Mouse (Mus musculus): ENCODE results near the gene Il34. TPM values are rescaled to one million over a fixed set of nuclear protein-coding genes. Genes with fewer than 3 reads are reported as not detected.

Gene Il34
- polyA plus RNA-seq, 1 experiment from 2014 or later: 11.8 TPM

- no peak for DNase-seq (ENCODE audit: low spot score)
Measured at GRCm38 (mm10) chr8:110711271-110711934, 94.3 kb downstream of the Il34 start.

GRCm38 (mm10) chr8:110710593-110710992, 95.1 kb downstream of the Il34 start:
- no peak for DNase-seq (ENCODE audit: low spot score)

- no peak for DNase-seq (ENCODE audit: low spot score)
Measured at GRCm38 (mm10) chr8:110708429-110708828, 97.3 kb downstream of the Il34 start.

GRCm38 (mm10) chr8:110706288-110706870, 99.3 kb downstream of the Il34 start:
- DNase-seq (ENCODE audit: low spot score): no peak

GRCm38 (mm10) chr8:110705391-110706287, 100.1 kb downstream of the Il34 start:
- DNase-seq (ENCODE audit: low spot score): no peak

- DNase-seq (ENCODE audit: low spot score): no peak
Measured at GRCm38 (mm10) chr8:110704103-110704502, 101.6 kb downstream of the Il34 start.

GRCm38 (mm10) chr8:110703460-110704061, 102.2 kb downstream of the Il34 start:
- DNase-seq (ENCODE audit: low spot score): no peak

- DNase-seq (ENCODE audit: low spot score): no peak
Measured at GRCm38 (mm10) chr8:110702636-110703459, 102.9 kb downstream of the Il34 start.

GRCm38 (mm10) chr8:110700561-110700960, 105.2 kb downstream of the Il34 start:
- DNase-seq (ENCODE audit: low spot score): no peak

GRCm38 (mm10) chr8:110699501-110699900, 106.2 kb downstream of the Il34 start:
- DNase-seq (ENCODE audit: low spot score): no peak

- DNase-seq (ENCODE audit: low spot score): no peak
Measured at GRCm38 (mm10) chr8:110698098-110698497, 107.6 kb downstream of the Il34 start.

GRCm38 (mm10) chr8:110697571-110697970, 108.2 kb downstream of the Il34 start:
- no peak for DNase-seq (ENCODE audit: low spot score)

- no peak for DNase-seq (ENCODE audit: low spot score)
Measured at GRCm38 (mm10) chr8:110696051-110696450, 109.7 kb downstream of the Il34 start.

GRCm38 (mm10) chr8:110695431-110695830, 110.3 kb downstream of the Il34 start:
- no peak for DNase-seq (ENCODE audit: low spot score)

GRCm38 (mm10) chr8:110694826-110695225, 110.9 kb downstream of the Il34 start:
- no peak for DNase-seq (ENCODE audit: low spot score)

GRCm38 (mm10) chr8:110694226-110694625, 111.5 kb downstream of the Il34 start:
- no peak for DNase-seq (ENCODE audit: low spot score)

Other genes starting within 250 kb of the Il34 start
- gene Vac14, start 187.3 kb downstream of the Il34 start, polyA plus RNA-seq (2015; fragmentation: Nextera tagmentation; extraction: Ambion mirVana): 15.9 and 16.9 TPM in 2 replicates
- 5.8 and 6.4 TPM in 2 replicates for gene Mtss1l, start 84.4 kb downstream of the Il34 start, polyA plus RNA-seq (2015; fragmentation: Nextera tagmentation; extraction: Ambion mirVana)
- gene Cog4, start 40.7 kb upstream of the Il34 start, polyA plus RNA-seq (2015; fragmentation: Nextera tagmentation; extraction: Ambion mirVana): 46.2 and 49.3 TPM in 2 replicates
- gene Sf3b3, start 40.9 kb upstream of the Il34 start, polyA plus RNA-seq (2015; fragmentation: Nextera tagmentation; extraction: Ambion mirVana): 119 and 122 TPM in 2 replicates
- gene Fuk, start 96.6 kb upstream of the Il34 start, polyA plus RNA-seq (2015; fragmentation: Nextera tagmentation; extraction: Ambion mirVana): 4.9 and 5.2 TPM in 2 replicates
- gene St3gal2, start 114.0 kb upstream of the Il34 start, polyA plus RNA-seq (2015; fragmentation: Nextera tagmentation; extraction: Ambion mirVana): 9.0 and 9.5 TPM in 2 replicates
- 15.9 and 16.9 TPM in 2 replicates for gene Ddx19a, start 191.9 kb upstream of the Il34 start, polyA plus RNA-seq (2015; fragmentation: Nextera tagmentation; extraction: Ambion mirVana)
- 10.2 and 10.6 TPM in 2 replicates for gene Ddx19b, start 225.8 kb upstream of the Il34 start, polyA plus RNA-seq (2015; fragmentation: Nextera tagmentation; extraction: Ambion mirVana)
- 33.1 and 33.2 TPM in 2 replicates for gene Aars, start 227.2 kb upstream of the Il34 start, polyA plus RNA-seq (2015; fragmentation: Nextera tagmentation; extraction: Ambion mirVana)

Measured in thymus, postnatal 0 days (tissue).